Mouse (Mus musculus): ENCODE results near the gene Wdr4.
A peak's percentile ranks its signal among the peaks of the same experiment; 100 is the strongest.
"Not testable (repeated sequence)": the region's sequence is repeated elsewhere in the genome, so short reads cannot be mapped to it uniquely, and the experiment has no call there.

Wdr4 gene

DNA sequence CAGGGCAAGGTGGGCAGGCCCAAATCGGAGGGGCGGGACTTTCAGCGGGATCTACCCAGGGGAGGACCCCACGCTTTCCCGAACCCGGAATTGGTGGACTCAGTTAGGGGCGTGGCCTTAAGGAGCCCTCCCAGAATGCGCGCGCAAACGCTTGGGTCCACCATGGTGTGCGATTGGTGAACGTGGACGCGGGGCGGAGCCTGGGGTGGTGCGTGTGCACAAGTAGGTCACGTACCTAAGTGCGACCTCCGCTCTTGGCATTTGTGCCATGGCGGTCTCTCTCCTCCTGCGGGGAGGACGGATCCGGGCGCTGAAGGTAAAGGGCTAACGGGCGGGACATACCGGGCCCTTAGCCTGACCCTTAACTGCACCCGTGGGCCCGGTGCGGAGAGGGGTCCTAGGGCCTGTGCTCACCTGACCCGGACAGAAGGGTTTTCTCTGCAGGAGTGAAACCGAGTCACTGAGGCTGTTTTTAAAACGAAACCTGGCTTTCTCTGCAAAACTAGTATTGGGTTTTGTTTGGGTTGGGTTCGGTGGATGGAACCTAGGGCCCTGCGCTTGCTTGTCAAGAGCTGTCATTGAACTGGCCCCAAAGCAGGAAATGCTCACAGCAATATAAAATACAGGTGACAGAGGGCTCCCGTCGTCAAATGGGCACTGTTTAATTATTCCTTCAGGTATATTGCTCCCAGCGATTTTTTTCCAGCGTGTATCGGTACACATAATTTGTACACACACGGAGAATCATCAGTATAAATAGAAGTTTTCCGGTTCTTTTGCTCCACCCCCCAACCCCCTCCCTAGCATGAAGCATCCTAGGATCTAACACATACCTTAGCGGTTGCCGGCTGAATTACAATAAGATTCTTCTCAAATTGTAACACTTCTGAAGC, at the start of gene Wdr4, which contains the start of gene Ndufv3:
Wdr4 (minus strand) TSS at position 35 of the 893 bp plus-strand sequence.
Ndufv3 (plus strand) TSS at position 170 of the 893 bp plus-strand sequence.
- DNase-seq = peak; percentile 99

DNA sequence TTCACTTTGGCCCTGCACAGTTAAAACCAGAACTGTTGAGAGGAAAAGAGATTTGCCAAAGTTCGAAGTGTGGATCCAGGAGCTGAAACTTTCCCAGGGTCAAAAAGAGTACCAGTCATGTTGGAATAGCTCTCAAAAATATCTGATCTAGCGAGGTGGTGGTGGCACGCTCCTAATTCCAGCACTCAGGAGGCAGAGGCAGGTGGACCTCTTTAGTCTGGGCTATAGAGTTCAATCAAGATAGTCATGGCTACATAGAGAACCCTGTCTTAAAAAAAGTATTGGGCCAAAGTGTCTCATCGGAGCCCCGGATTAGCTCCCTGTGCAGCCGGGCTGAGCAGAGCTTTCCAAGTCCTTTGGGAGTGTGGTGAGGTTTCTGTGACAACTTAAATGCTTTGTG, 46.5 kb upstream of the Wdr4 start:
- no peak for DNase-seq

DNA sequence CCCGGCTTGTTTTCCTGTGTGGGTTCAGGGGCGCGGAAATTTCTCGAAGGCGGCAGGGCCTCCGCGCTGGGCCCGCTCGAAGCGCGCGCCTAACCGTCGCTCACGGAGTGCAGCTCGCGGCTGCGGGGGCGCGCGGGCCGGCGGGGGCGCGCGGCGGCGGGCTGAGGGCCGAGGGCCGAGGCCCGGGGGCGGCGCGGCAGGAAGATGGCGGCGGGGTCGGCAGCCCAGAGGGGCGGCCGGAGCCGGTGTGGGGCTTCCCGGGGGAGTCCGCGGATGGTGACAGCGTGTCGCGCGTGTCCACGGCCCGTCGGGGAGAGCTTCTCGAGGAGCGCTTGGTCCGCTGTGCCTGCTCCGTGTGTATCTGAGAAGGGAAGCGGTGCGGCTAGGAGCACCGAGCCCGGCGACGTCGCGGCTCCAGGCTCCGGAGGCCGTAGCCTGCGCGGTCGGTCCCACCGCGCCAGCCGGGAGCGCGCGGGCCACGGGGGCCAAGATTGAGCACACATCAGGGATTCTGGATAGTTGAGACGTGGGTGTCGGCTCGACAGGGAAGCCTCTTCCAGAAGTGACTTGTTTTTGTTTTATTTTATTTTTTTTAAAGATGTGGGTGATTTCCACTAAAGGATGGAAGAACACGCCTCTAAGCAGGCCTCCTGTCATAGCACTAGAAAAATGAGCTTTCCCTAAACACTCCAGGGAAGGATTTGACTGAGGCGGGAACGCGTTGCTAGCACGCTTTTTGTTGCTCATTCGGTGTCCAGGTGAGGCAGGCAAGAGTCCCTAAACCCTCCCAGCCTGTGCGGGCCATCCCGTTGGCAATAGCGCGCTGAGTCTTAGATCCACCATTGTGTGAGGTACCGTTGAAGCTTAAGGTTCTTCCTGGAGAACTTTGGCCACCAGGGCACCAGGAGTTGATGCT, 45.6 kb upstream of the Wdr4 start:
- peak; percentile 56 to 65 for DNase-seq

DNA sequence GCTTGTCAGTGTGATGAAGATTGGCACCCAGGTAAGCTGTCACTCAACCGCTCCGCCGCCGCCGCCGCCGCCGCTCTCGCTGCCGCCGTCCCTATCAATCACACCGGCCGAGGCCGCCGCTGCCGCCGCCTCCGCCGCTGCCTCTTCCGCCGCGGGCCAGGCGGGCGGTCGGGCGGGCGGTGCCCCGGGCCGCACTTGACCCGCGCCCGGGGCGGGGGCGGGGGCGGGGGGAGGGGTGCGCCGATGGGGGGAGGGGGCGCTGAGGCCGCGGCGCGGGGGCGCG, 45.0 kb upstream of the Wdr4 start:
- DNase-seq = no peak

DNA sequence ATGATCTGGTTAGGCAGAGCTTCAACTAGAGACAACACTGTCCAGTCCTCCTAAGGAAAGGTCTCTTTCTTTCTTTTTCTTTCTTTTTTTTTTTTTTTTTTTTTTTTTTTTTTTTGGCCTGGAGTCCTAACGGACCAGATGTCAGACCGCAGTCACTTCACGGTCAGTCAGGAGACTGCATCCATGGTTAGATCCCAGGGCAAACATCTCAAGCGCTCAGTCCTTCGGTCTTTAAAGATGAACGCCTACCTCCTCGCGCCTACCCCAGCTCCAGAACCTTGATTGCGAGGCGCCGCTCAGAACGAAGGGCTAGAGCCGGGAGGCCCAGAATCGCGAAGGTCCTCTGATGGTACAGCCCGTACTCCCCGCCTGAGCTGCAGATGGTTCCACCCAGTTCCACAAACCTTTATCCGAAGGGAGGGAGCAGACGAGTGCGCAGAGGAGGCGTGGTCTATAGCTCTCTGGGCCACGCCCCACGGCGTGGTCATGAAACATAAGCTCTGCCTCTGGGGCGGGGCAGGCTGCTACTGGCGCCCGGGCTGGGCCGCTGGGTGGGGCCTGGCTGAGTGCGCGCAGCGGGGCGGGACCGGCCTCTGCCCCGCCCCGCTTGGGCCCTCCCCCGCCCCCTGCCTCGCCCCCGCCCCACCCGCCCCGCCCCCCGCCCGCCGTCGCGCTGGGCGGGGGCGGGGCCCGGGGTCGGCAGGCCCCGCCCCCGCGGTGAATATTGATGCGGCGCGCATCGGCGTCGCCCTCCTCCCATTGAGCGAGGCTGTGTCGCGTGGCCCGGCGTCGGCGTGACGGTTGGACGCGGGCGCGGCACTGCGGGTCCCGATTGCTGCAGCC, 44.5 kb upstream of the Wdr4 start, which contains the start of gene Pknox1:
Pknox1 (plus strand) TSS at position 720 of the 843 bp plus-strand sequence.
- DNase-seq = peak; percentile 98 to 99

DNA sequence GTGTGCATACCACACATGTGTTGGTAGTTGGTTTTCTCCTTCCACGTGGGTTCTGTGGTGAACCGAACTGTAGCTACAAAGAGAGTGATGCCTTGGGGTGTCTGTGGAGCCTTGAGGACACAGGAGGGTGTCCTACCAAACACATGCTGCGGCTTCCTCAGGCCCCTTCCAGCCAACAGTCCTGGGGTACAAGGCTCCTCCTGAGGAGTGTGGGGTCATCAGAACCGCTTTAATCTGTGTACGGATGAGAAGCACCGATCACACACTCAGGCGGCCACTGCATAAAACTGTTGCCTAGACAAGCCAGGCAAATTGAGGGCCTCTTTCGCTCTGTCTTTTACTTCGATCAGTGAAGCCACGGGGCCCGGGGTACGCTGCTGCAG, 43.8 kb upstream of the Wdr4 start:
- peak; percentile 36 to 41 for DNase-seq

DNA sequence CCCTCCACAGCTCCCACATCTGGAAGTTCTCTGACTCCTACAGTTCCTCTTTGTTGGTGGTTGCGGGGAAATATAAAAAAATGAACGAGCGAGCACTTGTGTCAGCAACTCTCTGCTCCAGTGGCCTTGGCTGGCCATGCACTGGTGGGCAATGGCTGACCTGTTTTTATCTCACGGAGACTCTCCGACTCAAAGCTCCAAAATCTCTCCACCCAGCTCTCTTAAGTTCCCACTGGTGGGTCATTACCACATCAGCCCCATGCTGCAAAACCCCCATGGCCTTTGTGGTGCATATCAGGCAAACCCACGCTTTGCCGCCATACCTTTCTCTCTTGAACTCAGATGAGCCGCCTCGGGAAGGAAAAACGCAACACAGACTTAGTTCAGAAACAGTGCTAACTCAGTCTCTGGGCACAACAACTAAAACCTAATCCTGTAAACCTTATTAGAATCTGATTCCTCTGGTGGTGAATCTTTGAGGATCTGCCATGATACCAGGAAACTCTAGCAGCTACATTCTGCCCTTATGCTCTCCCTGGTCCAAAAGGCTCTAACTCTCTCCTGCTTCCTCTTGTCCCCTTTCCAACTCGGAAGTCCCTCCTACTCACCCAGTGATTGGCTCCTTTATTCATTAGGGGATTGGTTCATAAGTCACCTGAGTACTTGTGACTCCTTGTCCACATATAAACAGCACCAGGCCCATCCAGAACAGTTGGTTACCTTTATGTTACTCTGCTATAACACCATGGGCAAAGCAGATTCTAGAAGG, 39.4 kb upstream of the Wdr4 start:
- DNase-seq = no peak

DNA sequence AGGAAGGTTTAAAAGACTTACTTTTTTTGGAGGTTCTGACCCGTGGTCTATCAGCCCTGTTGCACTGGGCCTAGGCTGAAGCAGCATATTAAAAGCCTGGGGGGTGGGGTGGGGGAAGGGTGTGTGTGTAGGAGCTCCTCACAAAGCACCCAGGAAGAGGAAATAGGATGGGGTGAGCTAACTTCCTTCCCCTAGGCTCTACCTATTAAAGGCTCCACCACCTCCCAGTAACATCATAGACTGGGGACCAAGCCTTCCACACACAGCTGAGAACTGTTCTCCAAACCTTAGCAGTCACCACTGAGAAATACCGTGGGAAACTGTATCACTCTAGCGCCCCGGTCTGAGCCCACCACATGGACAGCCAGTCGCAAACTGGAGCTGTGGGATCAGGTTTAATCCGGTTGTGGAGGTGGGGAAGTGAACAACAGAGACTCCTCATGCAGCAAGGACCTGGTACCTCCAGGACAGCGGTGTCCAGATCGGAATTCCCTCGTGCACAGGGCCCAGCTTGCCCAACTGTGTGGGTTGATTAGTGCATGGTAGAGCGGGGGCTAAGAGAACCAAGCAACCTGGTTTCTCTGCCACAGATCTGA, 38.3 kb upstream of the Wdr4 start:
- DNase-seq = no peak

DNA sequence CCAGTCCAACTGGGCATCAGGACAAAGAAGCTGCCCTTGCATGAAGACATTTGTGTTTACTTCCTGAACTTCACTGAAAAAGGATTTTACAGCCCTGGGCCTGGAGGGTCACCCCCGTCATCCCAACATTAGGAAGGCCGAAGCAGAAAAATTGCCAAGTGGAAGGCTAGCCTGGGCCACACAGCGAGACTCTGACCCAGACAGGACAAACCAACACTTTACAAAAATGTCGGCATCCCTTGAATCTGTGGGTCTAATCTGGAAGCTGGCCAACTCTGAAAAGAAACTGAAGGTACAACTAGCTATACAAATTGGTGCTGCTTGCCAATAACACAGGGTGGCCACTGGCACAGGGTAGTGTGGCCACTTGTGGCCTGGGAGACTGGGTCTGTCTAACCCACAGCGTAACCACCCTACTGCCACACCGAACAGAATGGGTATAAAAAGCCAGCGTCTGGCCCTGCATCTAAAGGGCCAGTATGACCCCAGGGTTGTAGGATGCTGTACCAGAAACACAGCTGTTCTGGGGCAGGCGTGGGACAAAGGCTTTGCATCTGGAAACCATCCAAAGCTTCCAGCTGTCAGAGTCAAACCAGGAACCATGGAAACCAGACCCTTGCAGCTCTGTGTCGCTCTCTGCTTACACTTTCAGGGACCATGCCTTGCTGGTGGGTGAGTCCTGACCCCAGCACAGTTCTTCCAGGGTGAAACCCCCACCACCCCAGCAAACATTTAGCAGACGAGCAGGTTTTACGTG, 37.5 kb upstream of the Wdr4 start:
- DNase-seq = no peak

DNA sequence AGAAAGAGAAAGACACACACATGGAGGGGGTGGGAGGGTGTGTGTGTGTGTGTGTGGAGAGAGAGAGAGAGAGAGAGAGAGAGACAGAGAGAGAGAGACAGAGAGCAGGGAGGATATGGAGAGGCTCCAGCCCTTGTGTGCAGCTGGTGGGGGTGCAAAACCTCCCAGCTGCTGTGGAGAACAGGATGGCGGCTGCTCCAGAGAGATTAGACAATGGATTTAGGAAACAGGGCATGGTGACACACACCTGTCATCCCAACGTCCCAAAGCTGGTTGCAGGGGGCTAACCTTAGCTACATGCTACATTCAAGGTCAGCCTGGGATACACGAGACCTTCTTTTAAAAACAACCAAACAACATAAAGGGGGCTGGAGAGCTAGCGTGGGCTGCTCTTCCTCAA, 36.5 kb upstream of the Wdr4 start:
- no peak for DNase-seq

DNA sequence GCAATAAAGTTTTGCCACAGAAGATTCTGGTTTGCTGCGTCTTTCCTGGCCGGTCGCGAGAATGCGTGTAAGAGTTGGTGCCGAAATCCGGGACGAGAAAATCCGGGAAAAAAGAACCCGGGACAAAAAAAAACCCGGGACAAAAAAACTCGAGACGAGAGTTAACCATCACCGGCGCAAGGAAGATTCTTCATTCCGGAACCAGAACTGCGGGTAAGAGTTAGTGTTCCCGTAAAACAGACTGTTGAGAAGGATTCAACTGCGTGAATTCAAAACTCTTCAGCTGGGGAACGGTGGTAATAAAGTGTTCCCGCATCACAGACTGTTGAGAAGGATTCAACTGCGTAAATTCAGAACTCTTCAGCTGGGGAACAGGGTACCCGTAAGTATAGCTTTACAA, 32.8 kb upstream of the Wdr4 start:
- not testable (repeated sequence) for DNase-seq

DNA sequence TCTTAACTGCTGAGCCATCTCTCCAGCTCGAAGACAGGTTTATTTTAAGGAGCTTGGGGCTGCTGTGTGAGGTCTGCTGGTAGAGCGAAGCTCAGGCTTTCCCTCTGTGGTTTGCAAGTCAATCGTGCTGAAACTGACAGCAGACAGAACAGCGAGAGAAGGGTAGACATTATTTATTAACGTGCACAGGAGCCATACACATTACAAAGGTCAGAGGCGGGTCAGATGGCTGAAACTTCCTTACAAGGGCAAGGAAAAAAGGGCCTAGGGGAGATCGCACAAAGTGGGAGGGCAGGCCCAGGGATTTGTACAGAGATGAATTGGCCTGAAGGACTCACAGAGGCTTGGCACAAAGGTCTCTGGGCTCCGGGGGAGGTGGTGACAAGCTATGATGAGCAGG, 29.6 kb upstream of the Wdr4 start:
- no peak for DNase-seq

DNA sequence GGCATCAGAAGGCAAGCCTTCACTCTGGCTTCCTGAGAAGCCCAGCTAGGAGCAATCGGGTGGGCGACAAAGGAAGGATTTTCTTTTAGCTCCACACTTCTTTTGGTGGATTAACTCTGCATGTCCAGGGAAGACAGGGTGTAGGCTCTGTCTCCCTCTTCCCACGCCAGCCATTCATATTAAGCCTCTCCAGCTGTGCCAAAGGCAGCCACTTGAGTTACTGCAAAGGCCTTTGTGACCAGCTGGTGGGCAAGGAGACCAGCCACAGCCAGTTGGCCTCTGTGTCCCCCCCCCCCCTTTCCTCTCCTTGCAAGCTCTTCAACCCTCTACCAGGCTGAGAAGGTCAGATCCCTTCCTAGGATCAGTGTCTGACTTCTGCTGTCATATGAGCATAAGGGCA, 28.2 kb upstream of the Wdr4 start:
- DNase-seq = no peak

DNA sequence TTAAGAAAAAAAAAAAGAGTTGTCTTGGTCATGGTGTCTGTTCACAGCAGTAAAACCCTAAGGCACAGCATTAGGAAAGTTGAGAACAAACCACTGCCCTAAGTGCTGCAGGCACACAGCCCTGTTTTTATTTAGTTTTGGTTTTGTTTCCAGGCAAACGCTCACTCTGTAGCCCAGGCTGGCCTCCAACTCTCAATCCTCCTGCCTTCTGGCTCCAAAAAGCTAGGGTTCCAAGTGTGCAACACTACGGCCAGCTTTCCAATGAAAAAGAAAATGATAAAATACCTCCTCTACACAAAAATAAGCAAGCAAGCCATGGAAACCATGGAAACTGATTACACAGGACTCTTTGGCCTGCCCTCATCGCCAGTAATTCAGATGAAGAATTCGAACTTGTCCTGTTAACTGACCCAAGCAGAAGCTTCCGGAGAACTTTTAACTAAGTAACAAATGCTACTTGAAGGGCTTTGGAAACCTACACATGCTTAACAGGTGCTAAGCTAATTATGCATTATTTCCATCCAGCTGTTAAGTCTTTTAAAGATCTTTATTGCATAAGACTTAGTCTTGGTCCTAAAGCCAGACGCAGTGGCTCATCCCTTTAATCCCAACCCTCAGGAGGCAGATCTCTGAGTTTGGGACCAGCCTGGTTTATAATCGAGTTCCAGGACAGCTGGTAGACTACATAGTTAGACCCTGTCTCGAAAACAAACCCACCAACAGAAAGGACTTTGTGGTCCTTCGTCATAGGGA, 26.8 kb upstream of the Wdr4 start:
- no peak for DNase-seq

DNA sequence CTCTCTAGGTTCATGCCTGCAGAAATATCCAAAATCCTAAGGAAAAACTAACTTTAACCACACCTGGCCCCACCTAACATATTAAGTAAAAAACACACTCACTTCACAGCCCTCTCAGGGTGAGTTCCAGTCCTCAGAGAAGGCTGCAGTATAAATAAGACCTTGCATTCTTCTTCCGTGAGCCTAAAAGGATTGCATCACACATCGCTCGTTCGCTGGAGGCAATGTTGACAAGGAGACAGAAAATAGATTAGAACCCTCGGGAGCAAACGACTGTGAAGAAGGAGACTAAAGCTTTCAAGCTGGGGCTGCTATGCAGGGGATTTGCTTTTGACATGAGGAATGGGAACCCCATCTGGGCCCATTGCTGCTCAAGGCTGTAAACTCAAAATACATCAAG, 23.8 kb upstream of the Wdr4 start:
- DNase-seq = no peak

DNA sequence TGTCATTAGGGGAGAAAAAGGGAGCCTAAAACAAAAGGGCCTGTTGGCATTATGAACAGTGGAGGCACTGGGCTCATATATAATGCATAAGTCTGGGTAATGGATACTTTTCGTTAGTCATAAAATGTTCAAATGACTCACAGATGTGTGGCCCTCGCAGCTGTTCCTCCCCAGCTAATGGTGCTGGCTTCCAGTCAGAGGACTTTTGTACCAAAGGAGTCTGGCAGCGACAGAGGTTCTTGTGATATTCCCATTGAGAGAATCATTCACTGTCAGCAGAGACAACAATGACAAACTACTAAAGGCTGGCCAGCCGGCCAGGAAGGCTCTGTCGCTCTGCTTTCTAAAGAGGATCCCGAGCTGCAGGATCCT, 21.7 kb upstream of the Wdr4 start:
- DNase-seq = no peak

DNA sequence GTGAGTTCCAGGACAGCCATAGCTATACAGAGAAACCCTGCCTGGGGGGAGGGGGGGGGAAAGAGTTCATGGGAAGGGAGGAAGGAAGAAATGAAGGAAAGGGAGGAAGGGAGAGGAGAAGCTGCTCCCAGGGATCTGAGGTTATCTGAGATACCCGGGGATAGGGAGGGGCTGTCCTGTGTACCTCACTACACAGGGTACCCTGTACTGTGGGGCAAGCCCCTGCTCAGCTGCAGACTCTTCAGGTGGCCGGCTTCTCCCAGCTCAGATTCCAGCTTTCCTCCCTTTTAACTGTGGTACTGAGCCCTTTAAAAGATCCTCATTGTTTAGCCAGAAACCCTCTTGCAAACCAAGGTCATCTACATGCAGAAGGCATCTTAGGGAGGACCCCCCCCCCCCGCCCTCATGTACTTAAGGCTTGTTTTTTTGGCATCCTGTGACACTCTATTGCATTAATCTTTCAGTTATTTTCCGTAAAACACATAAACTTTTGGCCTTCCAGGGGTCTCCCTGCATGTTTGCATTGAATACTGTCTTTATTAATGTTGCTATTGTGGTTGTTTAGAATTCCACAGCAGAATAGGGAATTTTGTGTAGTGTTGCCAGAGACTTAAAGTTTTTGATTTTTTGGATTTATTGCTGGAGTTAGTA, 21.2 kb upstream of the Wdr4 start:
- DNase-seq = no peak

DNA sequence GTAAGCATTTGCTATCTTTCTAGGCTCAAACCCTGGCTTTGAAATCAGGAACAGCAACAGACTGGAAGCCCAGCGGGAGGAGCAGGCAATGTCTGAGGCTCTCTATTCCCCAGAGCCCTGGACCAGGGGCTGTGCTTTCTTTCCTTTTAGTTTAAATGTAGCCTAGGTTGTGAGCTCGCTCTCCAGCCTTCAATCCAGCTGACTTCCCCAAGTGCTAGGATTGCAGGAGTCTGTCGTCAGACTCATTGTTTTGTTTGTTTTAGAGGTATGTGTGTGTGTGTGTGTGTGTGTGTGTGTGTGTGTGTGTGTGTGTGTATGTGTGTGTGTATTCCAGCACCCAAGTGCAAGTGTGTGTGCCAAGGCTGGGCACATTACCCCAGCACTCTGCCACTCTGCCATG, 20.3 kb upstream of the Wdr4 start:
- no peak for DNase-seq

DNA sequence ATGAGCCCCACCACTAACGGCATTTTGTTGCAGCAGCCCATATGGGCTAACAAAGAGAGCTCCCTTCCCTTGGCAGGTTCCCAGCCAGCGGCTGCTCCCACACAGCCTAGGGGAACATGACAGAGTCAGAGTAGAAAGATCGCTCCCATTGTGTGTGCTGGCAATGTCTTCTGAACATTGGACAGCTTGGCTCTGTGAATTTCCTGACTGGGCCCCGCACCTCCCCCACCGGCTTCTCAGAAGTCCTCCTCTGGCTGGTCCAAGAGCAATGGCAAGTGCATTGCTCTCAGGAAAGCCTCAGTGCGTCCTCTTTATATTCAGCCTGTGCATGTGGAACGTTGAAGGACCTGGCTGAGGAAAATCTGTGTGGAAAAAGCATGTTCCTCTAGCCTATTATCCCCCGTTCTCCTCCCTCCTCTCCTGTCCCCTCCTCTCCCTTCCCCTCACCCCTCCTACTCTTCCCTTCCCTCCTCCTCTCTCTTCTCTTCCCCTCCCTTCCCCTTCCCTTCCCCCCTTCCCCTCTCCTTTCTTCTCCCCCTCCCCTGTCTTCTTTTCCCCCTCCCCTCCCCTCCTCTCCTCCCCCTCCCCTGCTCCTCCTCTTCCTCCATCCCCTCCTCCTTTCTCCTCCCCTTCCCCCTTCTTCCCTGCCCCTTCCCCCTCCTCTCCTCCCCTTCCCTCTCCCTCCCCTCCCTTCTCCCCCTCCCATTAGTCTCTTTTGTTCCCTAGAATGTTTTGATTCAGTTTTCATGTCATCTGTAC, 16.3 kb upstream of the Wdr4 start:
- no peak for DNase-seq
